Mouse (Mus musculus) MEL (cell line): ENCODE results near the gene Klk12. TPM values are rescaled to one million over a fixed set of nuclear protein-coding genes. Genes with fewer than 3 reads are reported as not detected.

ENCODE experiments used
- DNase-seq: peaks from one replicate; pipeline ENCODE4 v3.0.0; 2011; ENCODE audit warnings: low read depth, low spot score
- H3K27ac ChIP-seq: 2 replicates; pipeline ENCODE4 v1.5.1; 2012; ENCODE audit warnings: low read depth, mild to moderate bottlenecking, control low read depth, low read length, moderate library complexity; ENCODE audit not compliant: control insufficient read depth
- H3K27me3 ChIP-seq, 2 experiments: fragments of 150-350 bp in 1 of 2; sonication (generic) in 1 of 2; 2 replicates each; pipeline ENCODE4 v1.6.1; 2012; ENCODE audit warnings: low read length in 2 of 2, mild to moderate bottlenecking in 2 of 2, improper control_type of control experiment in 1 of 2, moderate library complexity in 1 of 2; ENCODE audit not compliant: insufficient read depth in 2 of 2, control insufficient read depth in 1 of 2
- H3K36me3 ChIP-seq, 2 experiments: 2 replicates each; pipeline ENCODE4 v1.6.1; 2012 to 2014; ENCODE audit warnings: low read length in 2 of 2, improper control_type of control experiment in 1 of 2, inconsistent platforms in 1 of 2, mild to moderate bottlenecking in 1 of 2; ENCODE audit not compliant: insufficient read depth in 2 of 2, control insufficient read depth in 1 of 2
- H3K4me1 ChIP-seq, 2 experiments: fragments of 150-350 bp in 1 of 2; sonication (generic) in 1 of 2; 2 replicates each; pipeline ENCODE4 v1.6.1; 2012; ENCODE audit warnings: low read length in 2 of 2, improper control_type of control experiment in 1 of 2, mild to moderate bottlenecking in 1 of 2; ENCODE audit not compliant: insufficient read depth in 2 of 2, control insufficient read depth in 1 of 2
- H3K4me3 ChIP-seq, 2 experiments: fragments of 150-350 bp in 1 of 2; sonication (generic) in 1 of 2; 2 replicates each; pipeline ENCODE4 v1.5.1; 2012; ENCODE audit warnings: low read depth in 2 of 2, low read length in 2 of 2, mild to moderate bottlenecking in 2 of 2, moderate library complexity in 2 of 2, control low read depth in 1 of 2, improper control_type of control experiment in 1 of 2; ENCODE audit not compliant: control insufficient read depth in 1 of 2, insufficient read depth in 1 of 2
- H3K79me2 ChIP-seq: 2 replicates; pipeline ENCODE4 v1.6.1; 2012; ENCODE audit warnings: mild to moderate bottlenecking, low read length, moderate library complexity; ENCODE audit not compliant: control insufficient read depth, poor library complexity, insufficient read depth
- H3K9ac ChIP-seq: 2 replicates; pipeline ENCODE4 v1.6.1; 2012; ENCODE audit warnings: low read depth, mild to moderate bottlenecking, control low read depth, low read length, moderate library complexity; ENCODE audit not compliant: control insufficient read depth, poor library complexity, severe bottlenecking
- H3K9me3 ChIP-seq: fragments of 150-350 bp; sonication (generic); replicated peaks from 2 replicates; pipeline ENCODE4 v1.6.1; 2012; ENCODE audit warnings: mild to moderate bottlenecking, low read length, improper control_type of control experiment, moderate library complexity; ENCODE audit not compliant: insufficient read depth
- CHD1 ChIP-seq: IDR thresholded peaks from 2 replicates; pipeline ENCODE4 v1.6.1; 2012; ENCODE audit warnings: low read depth, mild to moderate bottlenecking, inconsistent platforms, low read length, improper control_type of control experiment
- CHD2 ChIP-seq: IDR thresholded peaks from 2 replicates; pipeline ENCODE4 v1.6.1; 2011; ENCODE audit warnings: low read length, improper control_type of control experiment
- ELF1 ChIP-seq: IDR thresholded peaks from 2 replicates; pipeline ENCODE4 v1.6.1; 2014; ENCODE audit warnings: low read depth, mild to moderate bottlenecking, inconsistent platforms, low read length, improper control_type of control experiment, moderate library complexity
- EP300 ChIP-seq, 2 experiments: IDR thresholded peaks; 2 replicates each; pipeline ENCODE4 v1.6.1; 2011; ENCODE audit warnings: improper control_type of control experiment in 2 of 2, low read length in 2 of 2, low read depth in 1 of 2, mild to moderate bottlenecking in 1 of 2
- ETS1 ChIP-seq: IDR thresholded peaks from 2 replicates; pipeline ENCODE4 v1.6.1; 2012; ENCODE audit warnings: low read depth, mild to moderate bottlenecking, inconsistent platforms, low read length, improper control_type of control experiment, moderate library complexity
- GATA1 ChIP-seq: IDR thresholded peaks from 2 replicates; pipeline ENCODE4 v1.6.1; 2011; ENCODE audit warnings: low read depth, low read length, improper control_type of control experiment
- HCFC1 ChIP-seq: IDR thresholded peaks from 2 replicates; pipeline ENCODE4 v1.6.1; 2012; ENCODE audit warnings: low read depth, mild to moderate bottlenecking, inconsistent platforms, low read length, improper control_type of control experiment, moderate library complexity
- JUND ChIP-seq: IDR thresholded peaks from 2 replicates; pipeline ENCODE4 v1.6.1; 2011; ENCODE audit warnings: low read depth, mild to moderate bottlenecking, improper control_type of control experiment, low read length
- KAT2A ChIP-seq: conservative IDR thresholded peaks from 2 replicates; pipeline ENCODE4 v1.6.1; 2012; ENCODE audit warnings: low read depth, low read length, improper control_type of control experiment, inconsistent platforms
- MAX ChIP-seq: IDR thresholded peaks from 2 replicates; pipeline ENCODE4 v1.6.1; 2011; ENCODE audit warnings: low read length, improper control_type of control experiment
- MEF2A ChIP-seq: IDR thresholded peaks from 2 replicates; pipeline ENCODE4 v1.6.1; 2014; ENCODE audit warnings: low read depth, mild to moderate bottlenecking, inconsistent platforms, low read length, improper control_type of control experiment; ENCODE audit not compliant: poor library complexity, insufficient replicate concordance, severe bottlenecking; ENCODE audit errors: extremely low read depth
- MYC ChIP-seq: IDR thresholded peaks from 2 replicates; pipeline ENCODE4 v1.6.1; 2011; ENCODE audit warnings: low read depth, mild to moderate bottlenecking, low read length, improper control_type of control experiment, moderate library complexity
- NRF1 ChIP-seq: IDR thresholded peaks from 2 replicates; pipeline ENCODE4 v1.6.1; 2014; ENCODE audit warnings: low read depth, mild to moderate bottlenecking, inconsistent platforms, low read length, improper control_type of control experiment, moderate library complexity; ENCODE audit not compliant: poor library complexity, insufficient read depth, severe bottlenecking
- POLR2AphosphoS2 ChIP-seq: IDR thresholded peaks from 2 replicates; pipeline ENCODE4 v1.6.1; 2011; ENCODE audit warnings: low read length, improper control_type of control experiment
- RCOR1 ChIP-seq: IDR thresholded peaks from 2 replicates; pipeline ENCODE4 v1.6.1; 2012; ENCODE audit warnings: low read depth, mild to moderate bottlenecking, inconsistent platforms, low read length, improper control_type of control experiment
- SIN3A ChIP-seq: IDR thresholded peaks from 2 replicates; pipeline ENCODE4 v1.6.1; 2012; ENCODE audit warnings: low read length, improper control_type of control experiment, inconsistent platforms
- TAL1 ChIP-seq: IDR thresholded peaks from 2 replicates; pipeline ENCODE4 v1.6.1; 2012; ENCODE audit warnings: mild to moderate bottlenecking, inconsistent platforms, low read length, moderate library complexity, mixed read lengths
- USF1 ChIP-seq: IDR thresholded peaks from 2 replicates; pipeline ENCODE4 v1.6.1; 2014; ENCODE audit warnings: low read depth, mild to moderate bottlenecking, inconsistent platforms, low read length, improper control_type of control experiment, moderate library complexity
- USF2 ChIP-seq, 2 experiments: IDR thresholded peaks; 2 replicates each; pipeline ENCODE4 v1.6.1; 2011 to 2012; ENCODE audit warnings: improper control_type of control experiment in 2 of 2, low read length in 2 of 2, borderline replicate concordance in 1 of 2, inconsistent platforms in 1 of 2, low read depth in 1 of 2, mild to moderate bottlenecking in 1 of 2; ENCODE audit not compliant: insufficient read depth in 1 of 2
- ZC3H11A ChIP-seq: IDR thresholded peaks from 2 replicates; pipeline ENCODE4 v1.6.1; 2012; ENCODE audit warnings: low read depth, mild to moderate bottlenecking, inconsistent platforms, low read length, improper control_type of control experiment
- ZKSCAN1 ChIP-seq: IDR thresholded peaks from 2 replicates; pipeline ENCODE4 v1.6.1; 2012; ENCODE audit warnings: low read depth, mild to moderate bottlenecking, inconsistent platforms, low read length, improper control_type of control experiment, moderate library complexity
- ZNF384 ChIP-seq: IDR thresholded peaks from 2 replicates; pipeline ENCODE4 v1.6.1; 2012; ENCODE audit warnings: low read depth, mild to moderate bottlenecking, inconsistent platforms, low read length, improper control_type of control experiment
- polyA plus RNA-seq, 2 experiments: library from polyadenylated mRNA; stranded (reverse) in 1 of 2; unstranded in 1 of 2; fragments of >175 nt in 1 of 2; fragments of >200 nt in 1 of 2; gene quantifications; 2 replicates each; pipeline versions ENCODE4 v1.2.1 to v1.2.4; 2012; ENCODE audit warnings: low replicate concordance in 2 of 2, low read depth in 1 of 2; ENCODE audit not compliant: insufficient read length in 2 of 2, insufficient read depth in 1 of 2, missing spikeins in 1 of 2
- total RNA-seq: library from RNA; depleted of rRNA; stranded (reverse); fragments of 300-350 nt; gene quantifications from 2 replicates; pipeline ENCODE4 v1.2.3, GENCODE M21; 2012

Gene Klk12
- total and polyA plus RNA-seq, 3 experiments: not detected

- Histone ChIP-seq H3K9ac (no peak overlapping the region), H3K9me3 (no peaks in the 10 kb centered on the region), H3K79me2 (no peaks in the 10 kb centered on the region), H3K4me3 (no peak overlapping the region), H3K36me3 (no peaks in the 10 kb centered on the region), H3K27me3 (no peaks in the 10 kb centered on the region), H3K27ac (no peak overlapping the region), H3K4me1 (no peaks in the 10 kb centered on the region)
- DNase-seq: no peak
- no peak for TF ChIP-seq ZC3H11A
- no peak for TF ChIP-seq ETS1
- TF ChIP-seq RCOR1: no peak
- TF ChIP-seq USF1: no peak
- no peak for TF ChIP-seq MYC
- TF ChIP-seq GATA1: no peak
- no peak for TF ChIP-seq HCFC1
- no peak for TF ChIP-seq ELF1
- no peak for TF ChIP-seq ZKSCAN1
- TF ChIP-seq JUND: no peak
- TF ChIP-seq SIN3A: no peak
- no peak for TF ChIP-seq POLR2AphosphoS2
These were observed 29.3 kb downstream of the Klk12 start for GRCm38 (mm10) chr7:43797844-43798462.

- Histone ChIP-seq H3K79me2 (no peaks in the 10 kb centered on the region), H3K27ac (no peak overlapping the region), H3K36me3 (no peaks in the 10 kb centered on the region), H3K4me1 (no peaks in the 10 kb centered on the region), H3K9me3 (no peaks in the 10 kb centered on the region), H3K9ac (no peak overlapping the region), H3K27me3 (no peaks in the 10 kb centered on the region), H3K4me3 (no peak overlapping the region)
- TF ChIP-seq CHD1 (no peak), MAX (no peak), ELF1 (no peak), ZNF384 (no peak), KAT2A (no peak), NRF1 (no peak), USF2 (IDR thresholded peaks at IDR 0.05; ENCODE audit: borderline replicate concordance in 1 of 2, insufficient read depth in 1 of 2, low read depth in 1 of 2, low read length in 2 of 2) (no peak), ETS1 (no peak), EP300 (IDR thresholded peaks at IDR 0.05; ENCODE audit: low read depth in 1 of 2, low read length in 2 of 2) (no peak), MYC (no peak), TAL1 (no peak), MEF2A (no peak), CHD2 (no peak)
- no peak for DNase-seq
These were observed 31.2 kb downstream of the Klk12 start for GRCm38 (mm10) chr7:43799876-43800275.
